Mouse (Mus musculus): ENCODE results near the gene Nfe2l3.
A peak's percentile ranks its signal among the peaks of the same experiment; 100 is the strongest.
"Not testable (repeated sequence)": the region's sequence is repeated elsewhere in the genome, so short reads cannot be mapped to it uniquely, and the experiment has no call there.

The Nfe2l3 gene

DNA sequence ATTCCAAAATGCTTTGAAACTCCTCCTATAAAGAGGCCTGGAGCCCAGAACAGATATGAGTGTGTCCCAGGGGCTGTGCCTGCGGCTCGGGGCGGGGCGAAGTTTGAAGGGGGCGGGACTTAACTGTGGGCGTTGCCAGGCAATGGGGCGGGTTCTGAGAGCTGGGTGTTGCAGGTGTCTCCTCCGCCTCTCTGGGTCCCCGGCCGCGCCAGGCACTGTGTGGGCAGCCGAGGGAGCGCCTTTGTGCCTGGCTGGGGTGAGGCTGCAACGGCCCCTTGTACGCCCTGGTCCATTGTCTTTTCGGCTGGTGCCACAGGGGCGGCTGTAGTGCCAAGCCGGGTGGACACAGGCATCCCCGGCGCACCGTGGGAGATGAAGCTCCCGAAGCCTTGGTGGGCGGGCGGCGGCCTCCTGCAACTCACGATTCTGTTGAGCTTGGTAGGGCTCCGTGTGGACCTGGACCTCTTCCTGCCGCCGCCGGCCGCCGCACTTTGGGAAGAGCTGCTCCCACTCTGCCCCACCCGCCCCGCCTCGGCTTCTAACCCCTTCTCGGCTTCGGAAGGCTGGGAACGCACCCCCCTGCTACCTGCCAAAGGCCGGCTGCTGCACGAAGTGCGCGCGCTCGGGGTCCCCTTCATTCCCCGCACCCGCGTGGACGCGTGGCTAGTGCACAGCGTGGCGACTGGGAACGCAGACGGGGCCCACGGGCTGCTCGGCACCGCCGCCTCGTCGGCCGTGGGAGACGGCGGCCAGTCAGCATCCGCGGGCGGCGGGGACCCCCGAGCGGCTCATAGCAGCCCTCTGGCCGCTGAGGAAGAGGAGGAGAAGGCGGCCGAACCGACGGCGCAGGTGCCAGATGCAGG lies at the start of gene Nfe2l3:
Nfe2l3 (plus strand) TSS at position 136 of the 863 bp plus-strand sequence.
- DNase-seq (ENCODE audit: low read depth in 1 of 2, low spot score in 2 of 2) = peak in 1 of 2 experiments; percentile 13

DNA sequence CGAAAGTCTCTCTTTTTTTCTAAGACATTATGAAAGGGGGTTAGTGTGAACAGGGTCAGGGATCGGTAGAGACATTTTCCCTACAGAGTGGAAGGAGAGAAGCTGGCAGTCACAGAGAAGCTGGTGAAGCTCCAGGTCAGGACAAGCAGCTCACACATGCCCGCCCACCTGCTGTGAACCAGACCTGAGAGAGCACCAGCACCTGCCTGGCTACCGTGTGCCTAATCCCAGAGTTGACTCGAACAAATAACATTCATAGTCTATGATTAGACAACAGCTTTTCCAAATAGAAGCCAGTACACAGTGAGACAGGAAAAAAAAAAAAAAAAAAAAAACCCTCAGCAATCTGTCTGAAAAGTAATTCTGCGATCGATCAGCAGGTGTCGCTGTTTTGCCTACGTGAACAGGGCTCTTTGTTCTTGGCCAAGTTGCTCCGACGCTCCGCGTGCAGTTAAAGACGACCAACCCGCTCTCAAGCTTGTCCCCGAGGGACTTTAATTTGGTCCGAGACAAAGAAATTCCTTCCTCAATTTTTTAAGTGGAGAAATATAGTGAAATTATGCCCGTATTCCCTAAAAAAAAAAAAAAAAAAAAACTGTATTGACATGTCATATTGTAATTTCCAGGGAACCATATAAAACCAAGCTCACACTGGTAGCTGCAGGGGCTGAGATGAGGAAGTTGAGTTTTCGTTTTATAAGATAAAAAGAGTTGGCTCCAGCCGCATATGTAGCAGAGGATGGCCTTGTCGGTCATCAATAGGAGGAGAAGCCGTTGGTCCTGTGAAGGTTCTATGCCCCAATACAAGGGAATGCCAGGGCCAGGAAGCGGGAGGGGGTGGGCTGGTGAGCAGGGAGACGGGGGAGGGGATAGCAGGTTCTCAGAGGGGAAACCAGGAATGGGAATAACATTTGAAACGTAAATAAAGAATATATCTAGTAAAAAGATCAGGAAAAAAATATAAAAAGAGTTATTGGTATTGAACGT lies 48.4 kb upstream of the Nfe2l3 start:
- DNase-seq (ENCODE audit: low read depth in 1 of 2, low spot score in 2 of 2) = peak; percentile 27 to 61

DNA sequence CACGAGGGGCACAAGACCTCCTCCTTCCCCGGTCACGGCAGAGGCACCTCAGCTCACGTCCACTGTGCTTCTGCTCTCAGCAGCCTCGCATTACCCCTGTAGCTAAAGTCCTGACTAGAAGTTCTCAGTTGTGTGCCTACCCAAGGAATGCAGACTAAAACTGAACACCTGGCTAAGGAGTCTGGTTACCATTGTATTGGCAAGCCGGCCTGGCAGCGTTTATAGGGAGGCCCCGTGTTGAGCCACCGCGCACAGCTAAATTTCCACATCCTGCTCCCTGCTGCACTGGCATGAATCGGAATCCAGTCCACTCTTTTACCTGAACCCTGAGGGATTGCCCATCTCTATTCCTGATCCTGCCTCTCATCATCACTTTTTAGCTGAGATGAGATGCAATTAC lies 42.0 kb upstream of the Nfe2l3 start:
- no peak for DNase-seq (ENCODE audit: low read depth in 1 of 2, low spot score in 2 of 2)

GRCm38 (mm10) chr6:51391816-51392490 lies 40.5 kb upstream of the Nfe2l3 start:
- DNase-seq (ENCODE audit: low read depth in 1 of 2, low spot score in 2 of 2) = no peak

DNA sequence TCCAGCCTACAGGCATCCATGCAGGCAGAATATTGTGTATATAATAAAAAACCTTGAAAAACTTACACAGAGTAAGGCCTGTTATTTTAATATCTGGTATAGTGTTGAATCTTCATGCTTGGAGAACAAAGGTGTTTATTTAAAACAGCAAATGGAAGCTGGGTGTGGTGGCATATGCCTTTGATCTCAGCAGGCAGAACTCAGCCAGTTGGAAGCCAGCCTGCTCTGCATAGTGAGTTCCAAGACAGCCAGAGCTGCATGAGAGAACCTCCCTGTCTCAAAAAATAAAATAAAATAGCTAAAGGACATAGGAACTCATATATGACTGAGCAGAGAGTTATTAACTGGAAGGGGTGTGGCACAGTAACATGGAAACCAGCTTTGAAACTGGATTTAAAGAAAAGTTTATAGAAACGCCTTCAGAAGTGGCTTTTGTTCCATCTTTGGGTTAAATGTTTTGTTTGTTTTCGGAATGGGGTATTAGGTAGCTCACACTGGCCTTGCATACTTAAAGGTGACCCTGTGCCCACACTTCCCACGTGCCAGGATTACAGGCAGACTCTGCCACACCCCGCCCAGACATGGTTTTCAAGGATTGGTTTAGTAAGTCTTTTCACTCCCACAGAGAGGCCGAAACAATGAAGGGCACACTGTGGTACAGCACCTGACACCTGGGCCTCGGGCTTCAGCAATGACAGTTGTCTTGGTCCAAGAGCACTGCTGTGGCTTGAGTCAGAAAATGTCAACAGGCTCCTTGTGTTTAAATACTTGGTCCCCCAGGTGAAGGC lies 38.9 kb upstream of the Nfe2l3 start:
- no peak for DNase-seq (ENCODE audit: low read depth in 1 of 2, low spot score in 2 of 2)

DNA sequence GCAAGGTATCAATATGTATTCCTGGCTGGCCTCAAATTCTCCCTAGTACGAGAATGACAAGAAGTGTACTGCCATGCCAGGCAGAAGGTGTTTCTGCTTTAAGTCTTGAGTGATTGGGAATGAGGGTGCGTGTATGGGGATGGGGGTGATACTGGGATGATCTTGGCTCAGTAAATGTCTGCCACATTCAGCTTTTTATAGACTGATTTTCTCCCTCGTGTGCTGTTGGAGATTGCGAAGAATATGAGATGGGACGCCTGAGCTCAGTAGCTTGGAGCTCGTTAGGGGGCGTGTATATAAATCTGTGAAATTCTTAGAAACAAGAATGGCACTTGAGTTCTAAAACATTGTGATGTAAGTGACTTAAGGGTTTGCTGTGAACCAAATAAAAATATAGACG lies 38.1 kb upstream of the Nfe2l3 start:
- DNase-seq (ENCODE audit: low read depth in 1 of 2, low spot score in 2 of 2) = not testable (repeated sequence)

DNA sequence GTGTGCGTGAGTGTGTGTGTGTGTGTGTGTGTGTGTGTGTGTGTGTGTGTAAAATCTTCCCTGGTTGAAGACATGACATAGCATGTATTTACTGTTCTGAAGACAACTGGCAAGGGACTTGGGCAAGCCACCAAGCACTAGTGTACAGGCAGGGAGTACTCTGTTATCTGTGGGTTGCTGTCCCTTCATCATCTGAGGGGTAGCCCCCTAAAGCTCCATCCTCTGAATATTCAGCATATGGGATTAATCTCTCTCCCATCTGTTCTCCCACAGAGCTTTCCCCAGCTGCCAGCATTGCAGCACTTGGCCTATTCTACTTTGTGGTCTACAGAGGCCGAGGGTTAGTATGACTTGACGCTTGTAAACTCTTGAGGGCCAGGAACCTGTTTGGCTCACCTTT lies 37.5 kb upstream of the Nfe2l3 start:
- not testable (repeated sequence) for DNase-seq (ENCODE audit: low read depth in 1 of 2, low spot score in 2 of 2)

GRCm38 (mm10) chr6:51395486-51395885 lies 37.0 kb upstream of the Nfe2l3 start:
- DNase-seq (ENCODE audit: low read depth in 1 of 2, low spot score in 2 of 2) = no peak

DNA sequence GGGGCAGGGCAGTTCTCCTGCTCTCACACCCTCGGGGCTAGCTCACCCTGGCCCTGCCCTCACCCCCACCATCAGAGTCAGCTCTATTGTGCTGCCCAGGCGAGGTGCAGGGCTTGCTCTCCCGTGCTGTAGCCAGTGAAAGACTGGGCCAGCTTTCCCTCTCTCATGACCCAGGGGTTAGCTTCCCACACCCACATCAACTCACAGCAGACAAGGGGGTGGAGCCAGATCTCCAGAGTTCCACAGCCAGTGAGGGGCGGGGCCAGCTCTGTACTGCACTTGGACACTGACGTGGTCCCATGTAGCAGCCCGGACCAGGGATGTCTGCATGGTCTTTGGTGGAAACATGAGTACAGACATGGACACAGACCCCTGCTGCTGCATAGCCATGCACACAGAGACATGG lies 33.4 kb upstream of the Nfe2l3 start:
- DNase-seq (ENCODE audit: low read depth in 1 of 2, low spot score in 2 of 2) = no peak

DNA sequence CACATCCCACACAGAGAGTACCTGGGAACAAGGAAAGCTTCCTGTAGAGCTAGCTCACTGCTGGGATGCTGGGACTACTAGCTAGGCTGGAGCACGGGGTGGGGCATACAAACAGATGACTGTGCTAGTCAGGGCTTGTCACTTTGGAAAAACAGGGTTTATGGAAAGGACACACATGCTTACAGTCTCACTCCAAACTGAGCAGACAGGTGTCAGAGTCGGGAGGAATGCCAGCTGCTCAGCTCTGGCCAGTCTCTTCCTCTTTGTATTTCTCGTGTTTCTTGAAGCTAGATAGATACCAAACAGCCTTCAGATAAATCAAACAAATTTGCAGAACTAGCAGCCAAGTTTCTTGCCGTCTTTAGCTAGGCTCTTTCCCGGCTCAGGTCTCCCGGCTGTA lies 31.2 kb upstream of the Nfe2l3 start:
- no peak for DNase-seq (ENCODE audit: low read depth in 1 of 2, low spot score in 2 of 2)

GRCm38 (mm10) chr6:51403598-51403997 lies 28.9 kb upstream of the Nfe2l3 start:
- DNase-seq (ENCODE audit: low read depth in 1 of 2, low spot score in 2 of 2) = no peak

DNA sequence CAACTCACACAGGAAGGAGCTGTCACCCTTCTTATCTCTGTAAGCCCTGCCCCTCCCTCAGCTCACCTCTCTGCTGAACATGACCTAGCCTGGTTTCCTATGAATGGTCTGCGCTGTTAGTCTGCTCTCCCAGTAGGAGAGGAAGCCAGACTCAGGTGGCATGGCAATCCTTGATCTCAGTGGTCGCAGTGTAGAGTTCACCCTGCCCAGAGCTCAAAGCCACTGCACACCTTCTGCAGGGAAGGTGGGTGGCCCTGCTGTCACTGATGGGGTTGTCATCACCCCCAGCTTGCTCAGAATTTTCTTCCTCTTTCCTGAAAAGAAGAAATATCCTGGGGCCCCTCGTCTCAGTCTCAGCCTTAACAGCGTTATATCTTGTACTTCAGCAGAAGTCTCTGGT lies 28.0 kb upstream of the Nfe2l3 start:
- DNase-seq (ENCODE audit: low read depth in 1 of 2, low spot score in 2 of 2) = no peak

DNA sequence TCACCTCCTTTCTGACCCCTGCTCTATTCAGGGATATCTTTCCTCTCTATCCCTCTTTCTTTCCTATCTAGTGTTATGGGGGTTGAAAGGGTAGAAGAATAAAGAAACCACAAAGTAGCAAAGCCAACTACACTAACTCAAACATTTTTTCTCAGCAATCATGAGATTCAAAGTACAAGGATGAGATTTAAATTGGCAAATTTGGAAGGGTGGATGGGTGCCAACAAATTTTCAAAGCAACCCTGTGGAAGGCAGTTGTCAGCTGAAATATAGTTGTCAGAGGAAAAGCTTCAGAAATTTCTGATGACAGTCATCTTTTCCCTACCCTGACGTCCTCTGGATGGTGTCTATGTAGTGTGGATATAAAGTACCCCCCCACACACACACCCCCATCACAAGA lies 16.0 kb upstream of the Nfe2l3 start:
- no peak for DNase-seq (ENCODE audit: low read depth in 1 of 2, low spot score in 2 of 2)

- DNase-seq (ENCODE audit: low read depth in 1 of 2, low spot score in 2 of 2) = no peak
Measured at GRCm38 (mm10) chr6:51417306-51417936, 15.0 kb upstream of the Nfe2l3 start.

DNA sequence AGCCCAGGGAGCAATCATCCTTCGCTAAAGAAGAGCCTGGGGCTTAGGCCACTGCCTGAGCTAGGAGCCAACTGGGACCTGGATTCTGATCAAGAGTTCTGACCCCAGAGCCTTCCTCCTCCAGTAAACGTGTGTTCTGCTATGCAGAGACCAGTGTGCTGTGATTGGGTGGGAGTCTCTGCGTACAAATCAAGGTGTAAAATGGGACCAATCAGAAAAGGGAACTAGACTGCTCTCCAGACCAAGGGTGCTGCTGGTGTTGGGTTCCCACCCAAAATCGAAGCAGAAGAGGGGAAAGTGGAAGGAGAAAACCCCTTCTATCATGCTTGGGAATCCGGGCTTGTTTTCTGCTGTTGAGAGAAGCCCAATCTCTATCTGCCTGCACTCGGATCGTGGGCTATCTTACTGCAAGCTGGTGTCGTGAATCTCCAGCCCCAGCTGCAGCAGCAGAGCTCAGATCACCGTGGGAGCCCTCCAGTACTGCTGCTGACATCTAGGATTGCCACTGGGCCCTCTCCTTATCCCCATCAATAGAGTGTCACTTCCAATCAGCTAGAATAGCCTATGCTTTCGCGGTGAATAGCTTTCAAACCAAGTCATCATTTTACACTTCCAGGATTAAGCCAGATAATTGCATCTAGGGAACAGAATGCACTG lies 8.9 kb upstream of the Nfe2l3 start:
- no peak for DNase-seq (ENCODE audit: low read depth in 1 of 2, low spot score in 2 of 2)

DNA sequence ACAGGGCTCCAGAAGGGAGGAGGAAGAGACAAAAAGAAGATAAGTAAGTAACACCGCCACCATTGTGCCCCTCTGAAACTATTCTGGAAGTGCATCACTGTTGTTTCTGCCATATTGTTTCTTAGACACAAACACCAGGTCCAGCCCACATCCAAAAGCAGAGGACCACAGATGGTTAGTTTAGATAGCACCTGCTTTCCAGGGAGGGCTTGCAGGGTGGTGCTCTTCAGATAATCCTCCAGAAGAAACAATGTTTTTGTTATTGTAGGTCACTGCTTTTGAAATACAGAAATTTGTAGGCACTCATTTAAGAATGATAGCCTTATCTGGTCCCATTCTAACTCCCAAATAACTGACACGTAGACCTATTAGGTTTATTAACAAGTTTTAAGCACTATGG lies 7.9 kb upstream of the Nfe2l3 start:
- DNase-seq (ENCODE audit: low read depth in 1 of 2, low spot score in 2 of 2) = no peak

- DNase-seq (ENCODE audit: low read depth in 1 of 2, low spot score in 2 of 2) = no peak
Measured at GRCm38 (mm10) chr6:51434270-51434669, 1.8 kb downstream of the Nfe2l3 start.

- no peak for DNase-seq (ENCODE audit: low read depth in 1 of 2, low spot score in 2 of 2)
Measured at GRCm38 (mm10) chr6:51437665-51438064, 5.2 kb downstream of the Nfe2l3 start.

DNA sequence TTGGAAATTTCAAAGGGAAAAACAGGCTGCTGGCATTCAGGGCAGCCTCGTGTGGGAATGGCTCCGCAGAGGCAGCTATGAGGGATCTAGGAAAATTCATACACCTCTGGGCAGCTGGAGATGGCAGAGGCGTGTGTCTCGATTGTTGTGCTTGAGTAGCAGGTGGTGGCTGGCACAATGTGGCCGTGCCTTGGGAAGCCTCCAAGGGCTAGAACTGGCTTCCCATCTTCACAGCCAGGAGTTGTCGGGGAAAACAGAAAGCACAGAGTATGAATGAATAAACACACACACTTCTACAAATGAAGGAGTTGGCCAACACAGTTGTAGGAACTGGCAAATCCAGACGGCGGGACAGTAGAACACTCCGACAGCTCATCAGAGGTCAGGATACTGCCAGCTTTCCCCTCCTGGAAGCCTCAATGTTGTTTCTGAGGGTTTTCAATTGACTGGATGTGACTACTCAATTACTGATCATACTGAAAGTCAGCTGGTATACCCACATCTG lies 6.4 kb downstream of the Nfe2l3 start:
- no peak for DNase-seq (ENCODE audit: low read depth in 1 of 2, low spot score in 2 of 2)
